Mouse (Mus musculus) thymus, postnatal 14 days (tissue): ENCODE data around the gene Mcoln2.
"Not testable (repeated sequence)": the region's sequence is repeated elsewhere in the genome, so short reads cannot be mapped to it uniquely, and the experiment has no call there.

Source experiments
- DNase-seq: peaks from one replicate; pipeline ENCODE4 v3.0.0; 2021

The Mcoln2 gene

GRCm38 (mm10) chr3:146192507-146192906 is 42.9 kb downstream of the Mcoln2 start:
- no peak for DNase-seq

- DNase-seq, result no peak
Observed at GRCm38 (mm10) chr3:146195153-146195552, 45.5 kb downstream of the Mcoln2 start.

GRCm38 (mm10) chr3:146196301-146196700 is 46.7 kb downstream of the Mcoln2 start:
- no peak for DNase-seq

- DNase-seq, result no peak
Observed at GRCm38 (mm10) chr3:146196780-146197743, 47.4 kb downstream of the Mcoln2 start.

GRCm38 (mm10) chr3:146197785-146198184 is 48.2 kb downstream of the Mcoln2 start:
- no peak for DNase-seq

GRCm38 (mm10) chr3:146198803-146199481 is 49.3 kb downstream of the Mcoln2 start:
- DNase-seq, result no peak

GRCm38 (mm10) chr3:146199486-146199885 is 49.9 kb downstream of the Mcoln2 start:
- no peak for DNase-seq

GRCm38 (mm10) chr3:146204375-146204774 is 54.7 kb downstream of the Mcoln2 start:
- no peak for DNase-seq

- DNase-seq, result no peak
Observed at GRCm38 (mm10) chr3:146205305-146205704, 55.7 kb downstream of the Mcoln2 start.

- no peak for DNase-seq
Observed at GRCm38 (mm10) chr3:146206635-146207034, 57.0 kb downstream of the Mcoln2 start.

GRCm38 (mm10) chr3:146207440-146207839 is 57.8 kb downstream of the Mcoln2 start:
- no peak for DNase-seq

GRCm38 (mm10) chr3:146209759-146210158 is 60.1 kb downstream of the Mcoln2 start:
- not testable (repeated sequence) for DNase-seq

- no peak for DNase-seq
Observed at GRCm38 (mm10) chr3:146211141-146211747, 61.6 kb downstream of the Mcoln2 start.

GRCm38 (mm10) chr3:146211964-146212363 is 62.3 kb downstream of the Mcoln2 start:
- no peak for DNase-seq

GRCm38 (mm10) chr3:146213336-146213735 is 63.7 kb downstream of the Mcoln2 start:
- no peak for DNase-seq

GRCm38 (mm10) chr3:146216561-146216960 is 66.9 kb downstream of the Mcoln2 start:
- DNase-seq, result no peak

- DNase-seq, result peak; percentile 30
Observed at GRCm38 (mm10) chr3:146220776-146221486, 71.3 kb downstream of the Mcoln2 start, which contains the start of gene Lpar3. TSS of gene Lpar3 (plus strand) at chr3:146220963.

GRCm38 (mm10) chr3:146224271-146224670 is 74.6 kb downstream of the Mcoln2 start:
- no peak for DNase-seq

- no peak for DNase-seq
Observed at GRCm38 (mm10) chr3:146225061-146225761, 75.6 kb downstream of the Mcoln2 start.

GRCm38 (mm10) chr3:146227427-146227826 is 77.8 kb downstream of the Mcoln2 start:
- DNase-seq, result no peak

GRCm38 (mm10) chr3:146228559-146229310 is 79.1 kb downstream of the Mcoln2 start:
- DNase-seq, result no peak
